In genomic region chr7:27180036-27180435, GRCm38 (mm10) we compare ENCODE assay signal across 10 mouse cellular contexts. TPM values are rescaled to one million over a fixed set of nuclear protein-coding genes. Genes with fewer than 3 reads are reported as not detected.
DNase-seq lines count a peak whose midpoint lies in the region; ATAC-seq and TF ChIP-seq lines count a peak whose summit lies in the region.
"Had no signal": no experiment of that assay in that cellular context is flagged by ENCODE, and none has a peak within 500 bp of the region (broad histone marks: within the 10 kb centered on the region; RNA-seq: fewer than 3 reads in every experiment).

No protein-coding gene starts in this region.

- TF ChIP-seq CTCF in gastrocnemius, adult 2 months (IDR thresholded peaks at IDR 0.05) = no peak

- peaks cover 22% of the 10 kb centered on the region for H3K36me3 ChIP-seq in midbrain, embryonic 13.5 days

- H3K27me3 ChIP-seq in midbrain, embryonic 13.5 days = no peaks in the 10 kb centered on the region

- peak overlapping the region; percentile 94 for H3K27ac ChIP-seq in gastrocnemius, adult 2 months
- H3K27ac ChIP-seq in midbrain, embryonic 13.5 days = peak overlapping the region; percentile 88

- ATAC-seq in midbrain, embryonic 13.5 days = no peak

- no peak overlapping the region for H3K9ac ChIP-seq in midbrain, embryonic 13.5 days (replicated peaks)

- intact Hi-C loops in left cerebral cortex, postnatal 4 days (cut with DNase I) = no loop called here
- intact Hi-C loops in gastrocnemius, adult 2 months (cut with DNase I) = no loop called here
- intact Hi-C loops in left cerebral cortex, postnatal 36 days (cut with DNase I) = no loop called here

- no peaks in the 10 kb centered on the region for H3K9me3 ChIP-seq in midbrain, embryonic 13.5 days

- WGBS in midbrain, embryonic 13.5 days = 39% methylated on average over 5 of the region's 5 CpGs

- H3K4me3 ChIP-seq in gastrocnemius, adult 2 months = peak overlapping the region; percentile 89
- no peak overlapping the region for H3K4me3 ChIP-seq in midbrain, embryonic 13.5 days (replicated peaks)

- DNase-seq in left cerebral cortex, postnatal 4 days = peak; percentile 77
- DNase-seq in left cerebral cortex, adult 18-20 months (ENCODE audit: low spot score in 2 of 2) = no peak
- DNase-seq in gastrocnemius, adult 2 months = peak; percentile 72
- peak; percentile 86 for DNase-seq in kidney, postnatal 10 days
- no peak for DNase-seq in left cerebral cortex, postnatal 36 days (ENCODE audit: low spot score in 2 of 2)
- no peak for DNase-seq in right cerebral cortex, postnatal 4 days
- DNase-seq in urinary bladder, adult 18-20 months (ENCODE audit: low spot score in 2 of 2) = no peak

- peaks cover 21% of the 10 kb centered on the region for H3K4me1 ChIP-seq in midbrain, embryonic 13.5 days (replicated peaks)

- no peak overlapping the region for H3K4me2 ChIP-seq in midbrain, embryonic 13.5 days (replicated peaks)

RNA-seq across cellular contexts. Expression of gene Gm21983, which starts 0.8 kb away (rescaled TPM):
- not detected for total RNA-seq in left cerebral cortex, postnatal 4 days (2021)
- not detected for total RNA-seq in left cerebral cortex, adult 18-20 months (2021)
- total RNA-seq in gastrocnemius, adult 2 months (2021) = under 1 TPM in 1 of 2 experiments, not detected in 1; 0.18 TPM
- 0.36 TPM in 1 of 2 replicates, not detected in the other for polyA plus RNA-seq in midbrain, embryonic 13.5 days (2015; fragmentation: Nextera tagmentation; extraction: Ambion mirVana)
- not detected for total RNA-seq in left cerebral cortex, postnatal 36 days (2021)
- total RNA-seq: heart, postnatal 36 days had no signal
- polyA plus RNA-seq: spleen, adult 2 months had no signal

RNA-seq across cellular contexts. Expression of gene Mia, which starts 0.9 kb away (rescaled TPM):
- 1 to 10 TPM; 2.3 to 2.4 TPM for total RNA-seq in left cerebral cortex, postnatal 4 days (2021)
- total RNA-seq in left cerebral cortex, adult 18-20 months (2021) = 1 to 10 TPM in 1 of 2 experiments, under 1 TPM in 1; 0.70 to 1.4 TPM
- not detected for total RNA-seq in gastrocnemius, adult 2 months (2021)
- polyA plus RNA-seq in midbrain, embryonic 13.5 days (2015; fragmentation: Nextera tagmentation; extraction: Ambion mirVana) = 3.6 and 5.1 TPM in 2 replicates
- 1 to 10 TPM; 1.2 to 1.9 TPM for total RNA-seq in left cerebral cortex, postnatal 36 days (2021)
- total RNA-seq: heart, postnatal 36 days had no signal

RNA-seq across cellular contexts. Expression of gene Rab4b, which starts 1.3 kb away (rescaled TPM):
- 10 to 100 TPM; 86.0 to 89.0 TPM for total RNA-seq in left cerebral cortex, postnatal 4 days (2021)
- total RNA-seq in left cerebral cortex, adult 18-20 months (2021) = 10 to 100 TPM; 93.0 to 99.8 TPM
- 1 to 10 TPM; 5.7 to 6.5 TPM for total RNA-seq in gastrocnemius, adult 2 months (2021)
- 104 and 110 TPM in 2 replicates for polyA plus RNA-seq in midbrain, embryonic 13.5 days (2015; fragmentation: Nextera tagmentation; extraction: Ambion mirVana)
- total RNA-seq in left cerebral cortex, postnatal 36 days (2021) = 10 to 100 TPM; 91.5 to 96.5 TPM

RNA-seq across cellular contexts. Expression of gene Egln2, which starts 13.4 kb away (rescaled TPM):
- total RNA-seq in left cerebral cortex, postnatal 4 days (2021) = 10 to 100 TPM; 89.8 to 91.3 TPM
- total RNA-seq in left cerebral cortex, adult 18-20 months (2021) = 100 to 1,000 TPM; 101 to 115 TPM
- 100 to 1,000 TPM in 1 of 2 experiments, 10 to 100 TPM in 1; 97.6 to 119 TPM for total RNA-seq in gastrocnemius, adult 2 months (2021)
- 87.0 and 101 TPM in 2 replicates for polyA plus RNA-seq in midbrain, embryonic 13.5 days (2015; fragmentation: Nextera tagmentation; extraction: Ambion mirVana)
- 10 to 100 TPM; 95.1 to 98.7 TPM for total RNA-seq in left cerebral cortex, postnatal 36 days (2021)

RNA-seq across cellular contexts. Expression of gene BC024978, which starts 15.5 kb away (rescaled TPM):
- 10 to 100 TPM; 16.3 to 18.0 TPM for total RNA-seq in left cerebral cortex, postnatal 4 days (2021)
- 10 to 100 TPM; 19.7 to 22.7 TPM for total RNA-seq in left cerebral cortex, adult 18-20 months (2021)
- total RNA-seq in gastrocnemius, adult 2 months (2021) = 10 to 100 TPM; 14.6 to 15.8 TPM
- polyA plus RNA-seq in midbrain, embryonic 13.5 days (2015; fragmentation: Nextera tagmentation; extraction: Ambion mirVana) = 4.3 TPM in 2 replicates
- total RNA-seq in left cerebral cortex, postnatal 36 days (2021) = 10 to 100 TPM; 20.6 TPM

Comparison
In these comparisons a context has a peak if more than half of its experiments do, and no peak if none do; other contexts are left out.
1. DNase-seq: peak in left cerebral cortex, postnatal 4 days (single experiment), gastrocnemius, adult 2 months (single experiment) and kidney, postnatal 10 days (single experiment); none in left cerebral cortex, adult 18-20 months (0 of 2), left cerebral cortex, postnatal 36 days (0 of 2), right cerebral cortex, postnatal 4 days (single experiment) and urinary bladder, adult 18-20 months (0 of 2).
2. RNA of gene Rab4b, which starts 1.3 kb away (total RNA-seq): 93.0 to 99.8 TPM in left cerebral cortex, adult 18-20 months, 91.5 to 96.5 TPM in left cerebral cortex, postnatal 36 days and 86.0 to 89.0 TPM in left cerebral cortex, postnatal 4 days; 5.7 to 6.5 TPM in gastrocnemius, adult 2 months; every median in the first group is over 10 times any median in the second.